Mouse (Mus musculus) ovary, adult 18-20 months (tissue): ENCODE data around the gene Fam161b.
"Not testable (repeated sequence)": the region's sequence is repeated elsewhere in the genome, so short reads cannot be mapped to it uniquely, and the experiment has no call there.

Source experiments
- DNase-seq: peaks from one replicate; pipeline ENCODE4 v3.0.0; 2022; ENCODE audit warnings: low spot score, mixed read lengths

Gene Fam161b

GRCm38 (mm10) chr12:84373831-84374481 is 12.3 kb upstream of the Fam161b start:
- DNase-seq = no peak

GRCm38 (mm10) chr12:84371647-84372046 is 10.0 kb upstream of the Fam161b start:
- DNase-seq = no peak

GRCm38 (mm10) chr12:84366971-84367370 is 5.3 kb upstream of the Fam161b start:
- DNase-seq = no peak

- DNase-seq = no peak
Observed at GRCm38 (mm10) chr12:84365137-84365536, 3.5 kb upstream of the Fam161b start.

- DNase-seq = no peak
Observed at GRCm38 (mm10) chr12:84364291-84364690, 2.7 kb upstream of the Fam161b start.

- DNase-seq = no peak
Observed at GRCm38 (mm10) chr12:84362872-84363271, 1.2 kb upstream of the Fam161b start.

- DNase-seq = not testable (repeated sequence)
Observed at GRCm38 (mm10) chr12:84358699-84359098, 2.9 kb downstream of the Fam161b start.

- DNase-seq = no peak
Observed at GRCm38 (mm10) chr12:84347192-84347591, 14.4 kb downstream of the Fam161b start.

- no peak for DNase-seq
Observed at GRCm38 (mm10) chr12:84336963-84337625, 24.5 kb downstream of the Fam161b start.

GRCm38 (mm10) chr12:84327111-84327512 is 34.5 kb downstream of the Fam161b start:
- DNase-seq = no peak

GRCm38 (mm10) chr12:84316721-84317621 is 44.7 kb downstream of the Fam161b start, which contains the start of gene Zfp410:
Gene Zfp410 (plus strand): TSS chr12:84316852.
- DNase-seq = peak; percentile 74

- DNase-seq = no peak
Observed at GRCm38 (mm10) chr12:84316006-84316405, 45.6 kb downstream of the Fam161b start.

GRCm38 (mm10) chr12:84311306-84311705 is 50.3 kb downstream of the Fam161b start:
- peak; percentile 16 for DNase-seq

GRCm38 (mm10) chr12:84304554-84304953 is 57.1 kb downstream of the Fam161b start:
- no peak for DNase-seq

GRCm38 (mm10) chr12:84304101-84304500 is 57.5 kb downstream of the Fam161b start:
- no peak for DNase-seq

GRCm38 (mm10) chr12:84299265-84299664 is 62.4 kb downstream of the Fam161b start:
- DNase-seq = no peak

GRCm38 (mm10) chr12:84297851-84298250 is 63.8 kb downstream of the Fam161b start:
- DNase-seq = no peak
